Mouse (Mus musculus): ENCODE measurements around the gene Plvap. TPM values are rescaled to one million over a fixed set of nuclear protein-coding genes. Genes with fewer than 3 reads are reported as not detected.

Plvap gene
- polyA plus RNA-seq, 1 experiment, result 329 TPM

GRCm38 (mm10) chr8:71467201-71467600 lies 44.4 kb downstream of the Plvap start:
- TF ChIP-seq CTCF (IDR thresholded peaks at IDR 0.05; ENCODE audit: extremely low read depth, insufficient read length, insufficient replicate concordance, low read depth, low read length), result no peak
- TF ChIP-seq POLR2A (IDR thresholded peaks at IDR 0.05; ENCODE audit: low read depth, low read length), result no peak
- Histone ChIP-seq H3K4me3 (ENCODE audit: low read depth, low read length) (no peak overlapping the region), H3K4me1 (ENCODE audit: control insufficient read depth, insufficient read depth, insufficient read length, low read length) (peaks cover 16% of the 10 kb centered on the region), H3K36me3 (ENCODE audit: control insufficient read depth, insufficient read depth, low read length) (peaks cover 6% of the 10 kb centered on the region; the same call in 1 of the 2 replicates), H3K27me3 (ENCODE audit: control insufficient read depth, insufficient read depth, low read length) (no peaks in the 10 kb centered on the region), H3K27ac (ENCODE audit: insufficient read depth, low read depth, low read length) (no peak overlapping the region)
- 92% methylated on average over 2 of the region's 2 CpGs for WGBS

DNA sequence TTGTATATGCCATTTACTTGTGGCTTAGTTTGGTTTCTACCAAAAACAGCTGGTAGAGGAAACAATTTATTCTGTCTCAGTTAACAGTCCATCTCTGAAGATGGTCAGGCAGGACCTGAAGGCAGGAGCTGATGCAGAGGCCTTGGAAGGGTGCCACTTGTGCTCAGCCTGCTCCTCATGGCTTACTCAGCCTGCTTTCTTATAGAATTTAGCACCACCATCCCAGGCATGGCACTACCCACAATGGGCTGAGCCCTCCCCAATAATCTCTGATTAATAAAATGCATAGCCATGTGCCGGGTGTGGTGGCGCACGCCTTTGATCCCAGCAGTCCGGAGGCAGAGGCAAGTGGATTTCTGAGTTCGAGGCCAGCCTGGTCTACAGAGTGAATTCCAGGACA lies 45.4 kb downstream of the Plvap start:
- no peak for TF ChIP-seq CTCF (IDR thresholded peaks at IDR 0.05; ENCODE audit: extremely low read depth, insufficient read length, insufficient replicate concordance, low read depth, low read length)
- H3K36me3 ChIP-seq (ENCODE audit: control insufficient read depth, insufficient read depth, low read length), result 0 out of 2 replicates have a peak, but pooled peaks cover 1% of the 10 kb centered on the region
- H3K4me1 ChIP-seq (ENCODE audit: control insufficient read depth, insufficient read depth, insufficient read length, low read length), result peaks cover 16% of the 10 kb centered on the region
- WGBS, result 91% methylated on average over 5 of the region's 5 CpGs
- no peaks in the 10 kb centered on the region for H3K27me3 ChIP-seq (ENCODE audit: control insufficient read depth, insufficient read depth, low read length)
- no peak overlapping the region for H3K4me3 ChIP-seq (ENCODE audit: low read depth, low read length)
- no peak overlapping the region for H3K27ac ChIP-seq (ENCODE audit: insufficient read depth, low read depth, low read length)

- Histone ChIP-seq H3K36me3 (ENCODE audit: control insufficient read depth, insufficient read depth, low read length) (no peaks in the 10 kb centered on the region), H3K27ac (ENCODE audit: insufficient read depth, low read depth, low read length) (no peak overlapping the region), H3K27me3 (ENCODE audit: control insufficient read depth, insufficient read depth, low read length) (no peaks in the 10 kb centered on the region), H3K4me3 (ENCODE audit: low read depth, low read length) (no peak overlapping the region), H3K4me1 (ENCODE audit: control insufficient read depth, insufficient read depth, insufficient read length, low read length) (peaks cover 16% of the 10 kb centered on the region)
- 69% methylated on average over 8 of the region's 8 CpGs for whole genome bisulfite sequencing
- TF ChIP-seq CTCF (IDR thresholded peaks at IDR 0.05; ENCODE audit: extremely low read depth, insufficient read length, insufficient replicate concordance, low read depth, low read length) (no peak), POLR2A (IDR thresholded peaks at IDR 0.05; ENCODE audit: low read depth, low read length) (no peak)
Observed at GRCm38 (mm10) chr8:71465733-71466132, 45.8 kb downstream of the Plvap start.

GRCm38 (mm10) chr8:71464513-71465500 lies 46.7 kb downstream of the Plvap start, which contains the start of gene Mrpl34:
TSS of gene Mrpl34 (plus strand) at chr8:71464959.
- no peaks in the 10 kb centered on the region for H3K36me3 ChIP-seq (ENCODE audit: control insufficient read depth, insufficient read depth, low read length)
- peak within 1 kb of the TSS; percentile 80 for H3K4me3 ChIP-seq (ENCODE audit: low read depth, low read length)
- peaks cover 11% of the 10 kb centered on the region for H3K4me1 ChIP-seq (ENCODE audit: control insufficient read depth, insufficient read depth, insufficient read length, low read length)
- H3K27me3 ChIP-seq (ENCODE audit: control insufficient read depth, insufficient read depth, low read length), result no peaks in the 10 kb centered on the region
- H3K27ac ChIP-seq (ENCODE audit: insufficient read depth, low read depth, low read length), result peak within 1 kb of the TSS; percentile 80
- peak; percentile 89; the same call in 1 of the 2 replicates for TF ChIP-seq CTCF (IDR thresholded peaks at IDR 0.05; ENCODE audit: extremely low read depth, insufficient read length, insufficient replicate concordance, low read depth, low read length)
- TF ChIP-seq POLR2A (IDR thresholded peaks at IDR 0.05; ENCODE audit: low read depth, low read length), result peak; percentile 82
- WGBS, result under 1% methylated on average over 59 of the region's 59 CpGs

GRCm38 (mm10) chr8:71463188-71464033 lies 48.1 kb downstream of the Plvap start, which contains the start of gene Abhd8:
TSS of gene Abhd8 (minus strand) at chr8:71463655.
- under 1% methylated on average over 55 of the region's 55 CpGs for WGBS
- no peaks in the 10 kb centered on the region for H3K36me3 ChIP-seq (ENCODE audit: control insufficient read depth, insufficient read depth, low read length)
- no peak for TF ChIP-seq CTCF (IDR thresholded peaks at IDR 0.05; ENCODE audit: extremely low read depth, insufficient read length, insufficient replicate concordance, low read depth, low read length)
- TF ChIP-seq POLR2A (IDR thresholded peaks at IDR 0.05; ENCODE audit: low read depth, low read length), result no peak
- no peaks in the 10 kb centered on the region for H3K27me3 ChIP-seq (ENCODE audit: control insufficient read depth, insufficient read depth, low read length)
- peak within 1 kb of the TSS; percentile 80 for H3K4me3 ChIP-seq (ENCODE audit: low read depth, low read length)
- peaks cover 11% of the 10 kb centered on the region for H3K4me1 ChIP-seq (ENCODE audit: control insufficient read depth, insufficient read depth, insufficient read length, low read length)
- H3K27ac ChIP-seq (ENCODE audit: insufficient read depth, low read depth, low read length), result peak within 1 kb of the TSS; percentile 54

- WGBS, result 23% methylated on average over 16 of the region's 16 CpGs
- H3K27ac ChIP-seq (ENCODE audit: insufficient read depth, low read depth, low read length), result peak overlapping the region; percentile 8; the same call in 1 of the 2 replicates
- peaks cover 11% of the 10 kb centered on the region for H3K4me1 ChIP-seq (ENCODE audit: control insufficient read depth, insufficient read depth, insufficient read length, low read length)
- no peaks in the 10 kb centered on the region for H3K36me3 ChIP-seq (ENCODE audit: control insufficient read depth, insufficient read depth, low read length)
- no peaks in the 10 kb centered on the region for H3K27me3 ChIP-seq (ENCODE audit: control insufficient read depth, insufficient read depth, low read length)
- TF ChIP-seq CTCF (IDR thresholded peaks at IDR 0.05; ENCODE audit: extremely low read depth, insufficient read length, insufficient replicate concordance, low read depth, low read length) (no peak), POLR2A (IDR thresholded peaks at IDR 0.05; ENCODE audit: low read depth, low read length) (no peak)
- peak overlapping the region; percentile 80 for H3K4me3 ChIP-seq (ENCODE audit: low read depth, low read length)
Observed at GRCm38 (mm10) chr8:71462786-71463185, 48.8 kb downstream of the Plvap start.
